9 mouse cellular contexts compared by ENCODE assay signal in the genomic region with DNA sequence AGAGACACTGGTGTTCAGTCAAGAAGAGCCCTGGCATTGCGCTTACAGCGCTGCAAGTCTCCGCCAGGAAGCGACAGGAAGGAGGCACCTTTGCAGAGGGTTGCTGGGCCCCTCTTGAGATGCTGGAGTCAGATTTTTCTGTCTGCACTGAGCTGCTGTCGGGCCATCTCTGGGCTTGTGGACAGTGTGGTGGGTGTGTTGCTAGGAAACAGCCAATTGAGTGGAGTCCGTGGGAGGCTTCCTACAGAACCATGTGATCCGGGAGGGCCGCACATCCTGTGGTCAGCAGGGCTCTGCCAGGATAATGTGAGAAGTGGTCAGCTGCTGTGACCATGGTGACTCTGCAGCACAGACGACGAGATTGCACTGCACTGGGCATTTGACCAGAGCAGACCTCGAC. TPM values are rescaled to one million over a fixed set of nuclear protein-coding genes. Genes with fewer than 3 reads are reported as not detected.
DNase-seq lines count a peak whose midpoint lies in the region; ATAC-seq and TF ChIP-seq lines count a peak whose summit lies in the region.
"Had no signal": no experiment of that assay in that cellular context is flagged by ENCODE, and none has a peak within 500 bp of the region (broad histone marks: within the 10 kb centered on the region; RNA-seq: fewer than 3 reads in every experiment).

No protein-coding gene starts in this region.

- WGBS in heart, embryonic 14.5 days, result 20% methylated on average over 11 of the region's 11 CpGs
- 40% methylated on average over 11 of the region's 11 CpGs for WGBS in limb, embryonic 14.5 days

- DNase-seq in gastrocnemius, postnatal 14 days, result peak; percentile 37
- DNase-seq in gastrocnemius, postnatal 36 days, result no peak
- DNase-seq in brain, embryonic 18.5 days (ENCODE audit: low read depth, low spot score), result peak; percentile 36
- DNase-seq in limb, embryonic 14.5 days (ENCODE audit: low spot score), result peak; percentile 17
- DNase-seq in right cerebral cortex, adult 2 months (ENCODE audit: low spot score in 2 of 2), result peak; percentile 80
- DNase-seq in yolk sac, embryonic 10.5 days (ENCODE audit: low spot score), result no peak
- DNase-seq in T-cell, adult 2 months (ENCODE audit: low spot score), result no peak
- DNase-seq: liver, embryonic 13.5 days had no signal

- no peaks in the 10 kb centered on the region for H3K9me3 ChIP-seq in heart, embryonic 14.5 days (ENCODE audit: control insufficient read depth, low read length)
- H3K9me3 ChIP-seq in limb, embryonic 14.5 days (ENCODE audit: control insufficient read depth, low read length), result no peaks in the 10 kb centered on the region
- H3K9me3 ChIP-seq: liver, embryonic 13.5 days had no signal

- H3K36me3 ChIP-seq in heart, embryonic 14.5 days (ENCODE audit: control insufficient read depth, insufficient read depth, low read length), result no peaks in the 10 kb centered on the region
- H3K36me3 ChIP-seq in limb, embryonic 14.5 days (ENCODE audit: control insufficient read depth, insufficient read depth, low read length), result no peaks in the 10 kb centered on the region
- H3K36me3 ChIP-seq: liver, embryonic 13.5 days had no signal

- ATAC-seq in heart, embryonic 14.5 days (ENCODE audit: insufficient number of reproducible peaks, insufficient read depth, low FRiP score, low read depth), result peak; percentile 60; the same call in 1 of the 2 replicates
- ATAC-seq in limb, embryonic 14.5 days (ENCODE audit: low FRiP score, low read depth), result no peak

- TF ChIP-seq POLR2A in limb, embryonic 14.5 days (IDR thresholded peaks at IDR 0.05; ENCODE audit: borderline replicate concordance, extremely low read depth, insufficient read depth, insufficient read length), result no peak

- no peak overlapping the region for H3K4me3 ChIP-seq in heart, embryonic 14.5 days (ENCODE audit: control insufficient read depth in 1 of 2, insufficient read depth in 1 of 2, low read depth in 1 of 2, low read length in 2 of 2)
- no peak overlapping the region for H3K4me3 ChIP-seq in limb, embryonic 14.5 days (replicated peaks; ENCODE audit: low read length)
- H3K4me3 ChIP-seq: liver, embryonic 13.5 days had no signal

- H3K4me2 ChIP-seq in heart, embryonic 14.5 days (ENCODE audit: low read length), result 0 out of 2 replicates have a peak overlapping the region, but pooled peaks have one; percentile 11
- H3K4me2 ChIP-seq in limb, embryonic 14.5 days (replicated peaks; ENCODE audit: low read depth, low read length, severe bottlenecking), result no peak overlapping the region
- H3K4me2 ChIP-seq: liver, embryonic 13.5 days had no signal

- intact Hi-C loops in gastrocnemius, postnatal 14 days (cut with DNase I; ENCODE audit: low total_unique reads), result no loop called here
- intact Hi-C loops in gastrocnemius, postnatal 36 days (cut with DNase I), result no loop called here

- H3K27ac ChIP-seq in heart, embryonic 14.5 days (replicated peaks in 1 of 2; ENCODE audit: control insufficient read depth in 1 of 2, insufficient read depth in 1 of 2, low read depth in 2 of 2, low read length in 2 of 2), result no peak overlapping the region
- H3K27ac ChIP-seq in limb, embryonic 14.5 days (replicated peaks; ENCODE audit: low read depth, low read length), result no peak overlapping the region
- H3K27ac ChIP-seq: liver, embryonic 13.5 days had no signal

- no peak overlapping the region for H3K9ac ChIP-seq in heart, embryonic 14.5 days (ENCODE audit: low read length)
- no peak overlapping the region for H3K9ac ChIP-seq in limb, embryonic 14.5 days (ENCODE audit: low read depth, low read length, severe bottlenecking)
- H3K9ac ChIP-seq: liver, embryonic 13.5 days had no signal

- peaks cover 7 to 10% of the 10 kb centered on the region in 2 experiments for H3K4me1 ChIP-seq in heart, embryonic 14.5 days (ENCODE audit: control insufficient read depth in 2 of 2, insufficient read depth in 2 of 2, low read length in 2 of 2)
- peaks cover 5% of the 10 kb centered on the region; the same call in 1 of the 2 replicates for H3K4me1 ChIP-seq in limb, embryonic 14.5 days (ENCODE audit: control insufficient read depth, insufficient read depth, low read length)

- H3K27me3 ChIP-seq in heart, embryonic 14.5 days (ENCODE audit: control insufficient read depth, insufficient read depth, low read length), result peaks cover 5% of the 10 kb centered on the region; the same call in 1 of the 2 replicates
- peaks cover 23% of the 10 kb centered on the region for H3K27me3 ChIP-seq in limb, embryonic 14.5 days (ENCODE audit: control insufficient read depth, insufficient read depth, low read length)

RNA-seq across cellular contexts. Expression of a gene that starts 4.6 kb away (rescaled TPM):
- total RNA-seq in gastrocnemius, postnatal 14 days (2021), result 1 to 10 TPM; 1.4 to 2.2 TPM
- total RNA-seq in gastrocnemius, postnatal 36 days (2021), result 1 to 10 TPM in 1 of 2 experiments, under 1 TPM in 1; 0.69 to 1.2 TPM
- 0.12 TPM in 1 of 2 replicates, not detected in the other for polyA plus RNA-seq in heart, embryonic 14.5 days (2014; fragmentation: Nextera tagmentation; extraction: Ambion mirVana)
- 1.1 and 1.4 TPM in 2 replicates for polyA plus RNA-seq in limb, embryonic 14.5 days (2012; rRNA removed)
- 0.62 and 0.69 TPM in 2 replicates for polyA plus RNA-seq in limb, embryonic 14.5 days (2014; fragmentation: Nextera tagmentation; extraction: Ambion mirVana)
- polyA plus RNA-seq: liver, embryonic 13.5 days had no signal

Comparison
In these comparisons a context has a peak if more than half of its experiments do, and no peak if none do; other contexts are left out.
1. DNase-seq: peak in gastrocnemius, postnatal 14 days (single experiment), brain, embryonic 18.5 days (single experiment), limb, embryonic 14.5 days (single experiment) and right cerebral cortex, adult 2 months (2 of 2); none in gastrocnemius, postnatal 36 days (0 of 2), yolk sac, embryonic 10.5 days (single experiment) and T-cell, adult 2 months (single experiment).